Mouse (Mus musculus): ENCODE results near the gene Eloa.
A peak's percentile ranks its signal among the peaks of the same experiment; 100 is the strongest.
"Not testable (repeated sequence)": the region's sequence is repeated elsewhere in the genome, so short reads cannot be mapped to it uniquely, and the experiment has no call there.

The Eloa gene

GRCm38 (mm10) chr4:136021549-136022047, at the start of gene Eloa:
Eloa (minus strand) TSS chr4:136021763.
- peak; percentile 100 for DNase-seq (ENCODE audit: inconsistent age in 2 of 2, low spot score in 1 of 2)

- peak; percentile 80 to 94 for DNase-seq (ENCODE audit: inconsistent age in 2 of 2, low spot score in 1 of 2)
Measured at GRCm38 (mm10) chr4:136071178-136071714, 49.7 kb upstream of the Eloa start.

GRCm38 (mm10) chr4:136070592-136070991, 49.0 kb upstream of the Eloa start:
- no peak for DNase-seq (ENCODE audit: inconsistent age in 2 of 2, low spot score in 1 of 2)

GRCm38 (mm10) chr4:136069954-136070353, 48.4 kb upstream of the Eloa start:
- DNase-seq (ENCODE audit: inconsistent age in 2 of 2, low spot score in 1 of 2): peak; percentile 85 to 95

- DNase-seq (ENCODE audit: inconsistent age in 2 of 2, low spot score in 1 of 2): peak in 1 of 2 experiments; percentile 62
Measured at GRCm38 (mm10) chr4:136069313-136069712, 47.8 kb upstream of the Eloa start.

GRCm38 (mm10) chr4:136063143-136063542, 41.6 kb upstream of the Eloa start:
- DNase-seq (ENCODE audit: inconsistent age in 2 of 2, low spot score in 1 of 2): no peak

- DNase-seq (ENCODE audit: inconsistent age in 2 of 2, low spot score in 1 of 2): not testable (repeated sequence)
Measured at GRCm38 (mm10) chr4:136059800-136060488, 38.4 kb upstream of the Eloa start.

- DNase-seq (ENCODE audit: inconsistent age in 2 of 2, low spot score in 1 of 2): no peak
Measured at GRCm38 (mm10) chr4:136057916-136058315, 36.4 kb upstream of the Eloa start.

- DNase-seq (ENCODE audit: inconsistent age in 2 of 2, low spot score in 1 of 2): no peak
Measured at GRCm38 (mm10) chr4:136056030-136056429, 34.5 kb upstream of the Eloa start.

- no peak for DNase-seq (ENCODE audit: inconsistent age in 2 of 2, low spot score in 1 of 2)
Measured at GRCm38 (mm10) chr4:136053843-136054242, 32.3 kb upstream of the Eloa start.

GRCm38 (mm10) chr4:136053247-136053596, 31.7 kb upstream of the Eloa start, which contains the start of gene Rpl11:
Rpl11 (minus strand) TSS chr4:136053428.
- peak; percentile 93 to 97 for DNase-seq (ENCODE audit: inconsistent age in 2 of 2, low spot score in 1 of 2)

- peak in 1 of 2 experiments; percentile 29 for DNase-seq (ENCODE audit: inconsistent age in 2 of 2, low spot score in 1 of 2)
Measured at GRCm38 (mm10) chr4:136052534-136053246, 31.1 kb upstream of the Eloa start.

- DNase-seq (ENCODE audit: inconsistent age in 2 of 2, low spot score in 1 of 2): no peak
Measured at GRCm38 (mm10) chr4:136052060-136052459, 30.5 kb upstream of the Eloa start.

GRCm38 (mm10) chr4:136050226-136050625, 28.7 kb upstream of the Eloa start:
- DNase-seq (ENCODE audit: inconsistent age in 2 of 2, low spot score in 1 of 2): peak in 1 of 2 experiments; percentile 41

- peak in 1 of 2 experiments; percentile 40 for DNase-seq (ENCODE audit: inconsistent age in 2 of 2, low spot score in 1 of 2)
Measured at GRCm38 (mm10) chr4:136048291-136049032, 26.9 kb upstream of the Eloa start.

- no peak for DNase-seq (ENCODE audit: inconsistent age in 2 of 2, low spot score in 1 of 2)
Measured at GRCm38 (mm10) chr4:136047626-136048025, 26.1 kb upstream of the Eloa start.

- no peak for DNase-seq (ENCODE audit: inconsistent age in 2 of 2, low spot score in 1 of 2)
Measured at GRCm38 (mm10) chr4:136046888-136047287, 25.3 kb upstream of the Eloa start.

- DNase-seq (ENCODE audit: inconsistent age in 2 of 2, low spot score in 1 of 2): no peak
Measured at GRCm38 (mm10) chr4:136045091-136045490, 23.5 kb upstream of the Eloa start.

GRCm38 (mm10) chr4:136043784-136044400, 22.3 kb upstream of the Eloa start:
- no peak for DNase-seq (ENCODE audit: inconsistent age in 2 of 2, low spot score in 1 of 2)

GRCm38 (mm10) chr4:136035078-136035477, 13.5 kb upstream of the Eloa start:
- no peak for DNase-seq (ENCODE audit: inconsistent age in 2 of 2, low spot score in 1 of 2)

GRCm38 (mm10) chr4:136033231-136033630, 11.7 kb upstream of the Eloa start:
- DNase-seq (ENCODE audit: inconsistent age in 2 of 2, low spot score in 1 of 2): no peak

Data from adrenal gland, adult (tissue).